Mouse (Mus musculus): ENCODE data around the gene Gemin6. TPM values are rescaled to one million over a fixed set of nuclear protein-coding genes. Genes with fewer than 3 reads are reported as not detected.

Gemin6 gene
- polyA plus RNA-seq, 1 experiment from 2014 or later: 15.9 TPM

- Histone ChIP-seq H3K4me3 (ENCODE audit: low read depth, low read length) (no peak overlapping the region), H3K4me1 (replicated peaks; ENCODE audit: control insufficient read depth, insufficient read depth, low read length) (no peaks in the 10 kb centered on the region), H3K9ac (ENCODE audit: low read depth, low read length) (no peak overlapping the region), H3K9me3 (ENCODE audit: control insufficient read depth) (no peaks in the 10 kb centered on the region), H3K4me2 (replicated peaks; ENCODE audit: low read depth) (no peak overlapping the region), H3K36me3 (ENCODE audit: control insufficient read depth, insufficient read depth) (peaks cover 9% of the 10 kb centered on the region), H3K27me3 (replicated peaks; ENCODE audit: control insufficient read depth, insufficient read depth, low read length) (no peaks in the 10 kb centered on the region), H3K27ac (ENCODE audit: low read depth, low read length) (no peak overlapping the region)
- no peak for TF ChIP-seq CTCF (IDR thresholded peaks at IDR 0.05; ENCODE audit: low read depth)
- ATAC-seq: no peak
Observed at GRCm38 (mm10) chr17:80180468-80180867, 43.8 kb upstream of the Gemin6 start.

DNA sequence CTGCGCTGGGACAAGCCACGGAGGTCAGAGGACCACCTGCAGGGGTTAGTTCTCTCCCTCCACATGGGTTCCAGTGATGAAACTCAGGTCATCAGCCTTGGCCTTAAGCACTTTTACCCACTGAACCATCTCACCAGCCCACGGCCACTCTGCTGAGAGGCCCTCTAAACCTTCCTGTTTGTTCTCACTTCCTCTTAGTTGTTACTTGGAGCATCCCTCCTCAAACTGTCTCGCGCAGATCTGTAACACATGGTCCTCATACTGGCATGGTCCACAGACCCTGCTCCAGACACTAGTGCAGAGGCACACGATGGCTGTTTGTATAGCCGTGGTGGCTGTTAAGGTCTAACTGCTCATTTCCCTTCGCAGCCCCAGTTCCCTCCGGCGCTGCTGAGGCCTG is 40.6 kb upstream of the Gemin6 start:
- Histone ChIP-seq H3K9ac (ENCODE audit: low read depth, low read length) (no peak overlapping the region), H3K36me3 (ENCODE audit: control insufficient read depth, insufficient read depth) (peaks cover 10% of the 10 kb centered on the region), H3K4me1 (replicated peaks; ENCODE audit: control insufficient read depth, insufficient read depth, low read length) (no peaks in the 10 kb centered on the region), H3K4me2 (replicated peaks; ENCODE audit: low read depth) (no peak overlapping the region), H3K4me3 (ENCODE audit: low read depth, low read length) (no peak overlapping the region), H3K9me3 (ENCODE audit: control insufficient read depth) (no peaks in the 10 kb centered on the region), H3K27me3 (replicated peaks; ENCODE audit: control insufficient read depth, insufficient read depth, low read length) (no peaks in the 10 kb centered on the region), H3K27ac (ENCODE audit: low read depth, low read length) (no peak overlapping the region)
- TF ChIP-seq CTCF (IDR thresholded peaks at IDR 0.05; ENCODE audit: low read depth): no peak
- ATAC-seq: no peak
- 81% methylated on average over 10 of the region's 10 CpGs for WGBS

- H3K36me3 ChIP-seq (ENCODE audit: control insufficient read depth, insufficient read depth): peaks cover 14% of the 10 kb centered on the region; the same call in 1 of the 2 replicates
Observed at GRCm38 (mm10) chr17:80193075-80193474, 31.2 kb upstream of the Gemin6 start.

GRCm38 (mm10) chr17:80199160-80199778 is 25.0 kb upstream of the Gemin6 start:
- H3K27ac ChIP-seq (ENCODE audit: low read depth, low read length): no peak overlapping the region
- H3K9ac ChIP-seq (ENCODE audit: low read depth, low read length): no peak overlapping the region
- no peaks in the 10 kb centered on the region for H3K4me1 ChIP-seq (replicated peaks; ENCODE audit: control insufficient read depth, insufficient read depth, low read length)
- peaks cover 45% of the 10 kb centered on the region for H3K36me3 ChIP-seq (ENCODE audit: control insufficient read depth, insufficient read depth)
- ATAC-seq: 0 out of 2 replicates have a peak, but pooled peaks have one; percentile 22
- no peak overlapping the region for H3K4me2 ChIP-seq (replicated peaks; ENCODE audit: low read depth)
- no peaks in the 10 kb centered on the region for H3K27me3 ChIP-seq (replicated peaks; ENCODE audit: control insufficient read depth, insufficient read depth, low read length)
- no peak overlapping the region for H3K4me3 ChIP-seq (ENCODE audit: low read depth, low read length)
- no peaks in the 10 kb centered on the region for H3K9me3 ChIP-seq (ENCODE audit: control insufficient read depth)
- WGBS: 88% methylated on average over 3 of the region's 3 CpGs
- no peak for TF ChIP-seq CTCF (IDR thresholded peaks at IDR 0.05; ENCODE audit: low read depth)

More at GRCm38 (mm10) chr17:80193075-80193474, 31.2 kb upstream of the Gemin6 start:
- H3K4me3 ChIP-seq (ENCODE audit: low read depth, low read length): no peak overlapping the region
- peak; percentile 60 for TF ChIP-seq CTCF (IDR thresholded peaks at IDR 0.05; ENCODE audit: low read depth)
- H3K9ac ChIP-seq (ENCODE audit: low read depth, low read length): no peak overlapping the region
- H3K27me3 ChIP-seq (replicated peaks; ENCODE audit: control insufficient read depth, insufficient read depth, low read length): no peaks in the 10 kb centered on the region
- no peaks in the 10 kb centered on the region for H3K4me1 ChIP-seq (replicated peaks; ENCODE audit: control insufficient read depth, insufficient read depth, low read length)
- ATAC-seq: no peak
- 63% methylated on average over 5 of the region's 5 CpGs for WGBS
- no peak overlapping the region for H3K27ac ChIP-seq (ENCODE audit: low read depth, low read length)
- no peak overlapping the region for H3K4me2 ChIP-seq (replicated peaks; ENCODE audit: low read depth)
- H3K9me3 ChIP-seq (ENCODE audit: control insufficient read depth): no peaks in the 10 kb centered on the region

GRCm38 (mm10) chr17:80205657-80206056 is 18.6 kb upstream of the Gemin6 start:
- Histone ChIP-seq H3K27me3 (replicated peaks; ENCODE audit: control insufficient read depth, insufficient read depth, low read length) (no peaks in the 10 kb centered on the region), H3K36me3 (ENCODE audit: control insufficient read depth, insufficient read depth) (peaks cover 26% of the 10 kb centered on the region), H3K4me3 (ENCODE audit: low read depth, low read length) (peak overlapping the region; percentile 98), H3K27ac (ENCODE audit: low read depth, low read length) (no peak overlapping the region; the same call in 1 of the 2 replicates), H3K9me3 (ENCODE audit: control insufficient read depth) (no peaks in the 10 kb centered on the region), H3K4me1 (replicated peaks; ENCODE audit: control insufficient read depth, insufficient read depth, low read length) (no peaks in the 10 kb centered on the region; the same call in 1 of the 2 replicates), H3K9ac (ENCODE audit: low read depth, low read length) (peak overlapping the region; percentile 89), H3K4me2 (replicated peaks; ENCODE audit: low read depth) (peak overlapping the region; percentile 90)
- no peak for TF ChIP-seq CTCF (IDR thresholded peaks at IDR 0.05; ENCODE audit: low read depth)
- ATAC-seq: no peak
- 8% methylated on average over 5 of the region's 5 CpGs for WGBS

DNA sequence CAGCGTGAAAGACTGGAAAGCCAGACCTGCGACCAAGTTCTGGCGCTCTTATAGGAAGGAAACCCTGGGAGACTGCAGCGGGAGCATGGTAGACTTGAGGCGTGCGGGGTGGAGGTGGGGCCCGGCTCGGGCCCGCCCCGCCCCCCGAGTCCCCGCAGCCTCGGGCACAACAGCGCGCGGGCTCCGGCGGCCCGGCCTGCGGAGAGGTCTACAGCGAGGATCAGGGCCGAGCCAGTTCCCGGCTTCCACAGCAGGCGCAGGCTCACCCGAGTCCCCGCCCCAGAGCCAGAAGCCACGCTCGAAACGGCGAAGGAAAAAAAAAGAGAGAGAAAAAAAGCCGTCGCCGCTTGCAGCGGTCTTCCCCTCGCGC is 18.0 kb upstream of the Gemin6 start:
- Histone ChIP-seq H3K4me1 (replicated peaks; ENCODE audit: control insufficient read depth, insufficient read depth, low read length) (no peaks in the 10 kb centered on the region; the same call in 1 of the 2 replicates), H3K36me3 (ENCODE audit: control insufficient read depth, insufficient read depth) (peaks cover 26% of the 10 kb centered on the region), H3K9me3 (ENCODE audit: control insufficient read depth) (no peaks in the 10 kb centered on the region), H3K9ac (ENCODE audit: low read depth, low read length) (peak overlapping the region; percentile 89), H3K27ac (ENCODE audit: low read depth, low read length) (peak overlapping the region; percentile 94), H3K4me3 (ENCODE audit: low read depth, low read length) (peak overlapping the region; percentile 98), H3K27me3 (replicated peaks; ENCODE audit: control insufficient read depth, insufficient read depth, low read length) (no peaks in the 10 kb centered on the region), H3K4me2 (replicated peaks; ENCODE audit: low read depth) (peak overlapping the region; percentile 90)
- no peak for TF ChIP-seq CTCF (IDR thresholded peaks at IDR 0.05; ENCODE audit: low read depth)
- peak; percentile 53 for ATAC-seq
- under 1% methylated on average over 36 of the region's 36 CpGs for WGBS
